Comparison of ENCODE assay signal across 18 mouse cellular contexts in genomic region chr13:73433681-73434535, GRCm38 (mm10). TPM values are rescaled to one million over a fixed set of nuclear protein-coding genes. Genes with fewer than 3 reads are reported as not detected.
A peak's percentile ranks its signal among the peaks of the same experiment; 100 is the strongest.
DNase-seq lines count a peak whose midpoint lies in the region; ATAC-seq and TF ChIP-seq lines count a peak whose summit lies in the region.
"Had no signal": no experiment of that assay in that cellular context is flagged by ENCODE, and none has a peak within 500 bp of the region (broad histone marks: within the 10 kb centered on the region; RNA-seq: fewer than 3 reads in every experiment).

No protein-coding gene starts in this region.

- no peaks in the 10 kb centered on the region for H3K4me1 ChIP-seq in lung, postnatal 0 days (ENCODE audit: insufficient read depth, low read depth, low read length)
- H3K4me1 ChIP-seq in lung, adult 2 months (ENCODE audit: control insufficient read depth, insufficient read depth, low read length) = peaks cover 2% of the 10 kb centered on the region; the same call in 1 of the 2 replicates
- no peaks in the 10 kb centered on the region for H3K4me1 ChIP-seq in stomach, postnatal 0 days (replicated peaks; ENCODE audit: control insufficient read depth, insufficient read depth)
- no peaks in the 10 kb centered on the region for H3K4me1 ChIP-seq in heart, embryonic 11.5 days (ENCODE audit: control insufficient read depth, insufficient read depth, low read length)
- H3K4me1 ChIP-seq: embryonic facial prominence, embryonic 12.5 days; kidney, embryonic 15.5 days; midbrain, embryonic 12.5 days; neural tube, embryonic 15.5 days had no signal

- no peak for TF ChIP-seq EP300 in lung, postnatal 0 days (IDR thresholded peaks at IDR 0.05)
- no peak for TF ChIP-seq EP300 in stomach, postnatal 0 days (optimal IDR thresholded peaks at IDR 0.05)

- no peak overlapping the region for H3K4me2 ChIP-seq in lung, postnatal 0 days (replicated peaks; ENCODE audit: low read depth, low read length)
- H3K4me2 ChIP-seq in stomach, postnatal 0 days (replicated peaks; ENCODE audit: low read depth) = no peak overlapping the region
- H3K4me2 ChIP-seq in heart, embryonic 11.5 days = no peak overlapping the region
- H3K4me2 ChIP-seq: embryonic facial prominence, embryonic 12.5 days; hindbrain, embryonic 13.5 days; kidney, embryonic 15.5 days; limb, embryonic 15.5 days; midbrain, embryonic 12.5 days; neural tube, embryonic 15.5 days had no signal

- no peak overlapping the region for H3K9ac ChIP-seq in lung, postnatal 0 days (replicated peaks; ENCODE audit: low read depth)
- H3K9ac ChIP-seq in stomach, postnatal 0 days (ENCODE audit: low read length) = no peak overlapping the region
- H3K9ac ChIP-seq in heart, embryonic 11.5 days (ENCODE audit: low read depth, low read length) = no peak overlapping the region
- H3K9ac ChIP-seq: embryonic facial prominence, embryonic 12.5 days; forebrain, postnatal 0 days; hindbrain, embryonic 13.5 days; kidney, embryonic 15.5 days; limb, embryonic 15.5 days; midbrain, embryonic 12.5 days; neural tube, embryonic 15.5 days had no signal

- H3K9me3 ChIP-seq in lung, postnatal 0 days (ENCODE audit: low read length) = no peaks in the 10 kb centered on the region
- H3K9me3 ChIP-seq in stomach, postnatal 0 days (ENCODE audit: control insufficient read depth, low read length) = no peaks in the 10 kb centered on the region
- H3K9me3 ChIP-seq in heart, embryonic 11.5 days (replicated peaks; ENCODE audit: control insufficient read depth, low read length) = no peaks in the 10 kb centered on the region
- H3K9me3 ChIP-seq: embryonic facial prominence, embryonic 12.5 days; hindbrain, embryonic 13.5 days; kidney, embryonic 15.5 days; limb, embryonic 15.5 days; midbrain, embryonic 12.5 days; neural tube, embryonic 15.5 days had no signal

- no peaks in the 10 kb centered on the region for H3K27me3 ChIP-seq in lung, postnatal 0 days (replicated peaks; ENCODE audit: insufficient read depth, low read length)
- H3K27me3 ChIP-seq in stomach, postnatal 0 days (ENCODE audit: control insufficient read depth, insufficient read depth, low read length) = no peaks in the 10 kb centered on the region
- no peaks in the 10 kb centered on the region for H3K27me3 ChIP-seq in heart, embryonic 11.5 days (ENCODE audit: control insufficient read depth, insufficient read depth, low read length)
- H3K27me3 ChIP-seq: embryonic facial prominence, embryonic 12.5 days; hindbrain, embryonic 13.5 days; kidney, embryonic 15.5 days; limb, embryonic 15.5 days; midbrain, embryonic 12.5 days; neural tube, embryonic 15.5 days had no signal

- no peak overlapping the region for H3K27ac ChIP-seq in lung, postnatal 0 days (ENCODE audit: low read length)
- no peak overlapping the region for H3K27ac ChIP-seq in stomach, postnatal 0 days (replicated peaks)
- H3K27ac ChIP-seq in heart, embryonic 11.5 days (ENCODE audit: low read depth, low read length) = no peak overlapping the region
- H3K27ac ChIP-seq: embryonic facial prominence, embryonic 12.5 days; hindbrain, embryonic 13.5 days; kidney, embryonic 15.5 days; limb, embryonic 15.5 days; midbrain, embryonic 12.5 days; neural tube, embryonic 15.5 days had no signal

- no peak for TF ChIP-seq POLR2A in lung, adult 2 months (IDR thresholded peaks at IDR 0.05; ENCODE audit: borderline replicate concordance, extremely low read depth, low read depth, low read length)

- peak; percentile 17 for DNase-seq in lung, postnatal 0 days (ENCODE audit: low spot score)
- no peak for DNase-seq in lung, adult 2 months
- DNase-seq in ES-CJ7 (ENCODE audit: low read depth, low spot score) = peak; percentile 19
- DNase-seq in stomach, postnatal 0 days (ENCODE audit: low spot score) = no peak
- DNase-seq in kidney, adult 9 months = no peak
- DNase-seq: adrenal gland, adult 8-10 months; cerebellum, adult 11-12 months; forebrain, postnatal 0 days; right cerebral cortex, postnatal 4 days had no signal

- 60% methylated on average over 15 of the region's 15 CpGs for WGBS in lung, postnatal 0 days
- WGBS in lung, adult 2 months = 51% methylated on average over 15 of the region's 15 CpGs
- WGBS in stomach, postnatal 0 days = 67% methylated on average over 15 of the region's 15 CpGs
- WGBS in heart, embryonic 11.5 days (ENCODE audit: insufficient replicate concordance) = 70% methylated on average over 15 of the region's 15 CpGs

- no peak for ATAC-seq in lung, postnatal 0 days
- ATAC-seq in granulocyte monocyte progenitor cell, adult 5-6 weeks (replicated peaks; ENCODE audit: poor library complexity, severe bottlenecking) = peak; percentile 94
- peak; percentile 83 for ATAC-seq in megakaryocyte progenitor cell, adult 5-6 weeks (replicated peaks; ENCODE audit: poor library complexity)
- ATAC-seq in stomach, postnatal 0 days (ENCODE audit: low FRiP score, low TSS enrichment) = no peak
- no peak for ATAC-seq in heart, embryonic 11.5 days (replicated peaks; ENCODE audit: insufficient number of reproducible peaks, low FRiP score, low TSS enrichment)
- ATAC-seq: forebrain, postnatal 0 days had no signal

- H3K4me3 ChIP-seq in lung, postnatal 0 days (ENCODE audit: low read depth, low read length) = no peak overlapping the region
- no peak overlapping the region for H3K4me3 ChIP-seq in lung, adult 2 months (replicated peaks; ENCODE audit: extremely low read depth, low read depth, low read length)
- H3K4me3 ChIP-seq in stomach, postnatal 0 days (ENCODE audit: low read depth, low read length) = no peak overlapping the region
- H3K4me3 ChIP-seq in heart, embryonic 11.5 days (ENCODE audit: low read depth, low read length) = no peak overlapping the region
- H3K4me3 ChIP-seq: embryonic facial prominence, embryonic 12.5 days; hindbrain, embryonic 13.5 days; kidney, embryonic 15.5 days; limb, embryonic 15.5 days; midbrain, embryonic 12.5 days; neural tube, embryonic 15.5 days had no signal

- H3K36me3 ChIP-seq in lung, postnatal 0 days (ENCODE audit: insufficient read depth, low read length) = no peaks in the 10 kb centered on the region
- no peaks in the 10 kb centered on the region for H3K36me3 ChIP-seq in stomach, postnatal 0 days (ENCODE audit: control insufficient read depth, insufficient read depth, low read length)
- H3K36me3 ChIP-seq in heart, embryonic 11.5 days (ENCODE audit: control insufficient read depth, insufficient read depth, low read length) = no peaks in the 10 kb centered on the region
- H3K36me3 ChIP-seq: embryonic facial prominence, embryonic 12.5 days; hindbrain, embryonic 13.5 days; kidney, embryonic 15.5 days; limb, embryonic 15.5 days; midbrain, embryonic 12.5 days; neural tube, embryonic 15.5 days had no signal

- TF ChIP-seq CTCF in lung, postnatal 0 days (IDR thresholded peaks at IDR 0.05) = no peak
- no peak for TF ChIP-seq CTCF in lung, adult 2 months (IDR thresholded peaks at IDR 0.05; ENCODE audit: insufficient read depth, low read length)
- TF ChIP-seq CTCF in stomach, postnatal 0 days (IDR thresholded peaks at IDR 0.05; ENCODE audit: low read depth) = no peak

RNA-seq across cellular contexts. Expression of gene Lpcat1, which starts 33.1 kb away (rescaled TPM):
- 368 and 414 TPM in 2 replicates for polyA plus RNA-seq in lung, postnatal 0 days (2015; fragmentation: Nextera tagmentation; extraction: Ambion mirVana)
- 408 and 425 TPM in 2 replicates for polyA plus RNA-seq in lung, adult 2 months (2012; rRNA removed)
- 16.0 and 19.0 TPM in 2 replicates for total RNA-seq in granulocyte monocyte progenitor cell, adult 5-6 weeks (2014; fragmentation: Nextera tagmentation)
- total RNA-seq in granulocyte monocyte progenitor cell, adult 5-6 weeks (2017) = 19.8 and 32.3 TPM in 2 replicates
- 12.7 and 13.5 TPM in 2 replicates for total RNA-seq in megakaryocyte progenitor cell, adult 5-6 weeks (2015)
- total RNA-seq in megakaryocyte progenitor cell, adult 5-6 weeks (2017) = 21.6 and 26.5 TPM in 2 replicates
- polyA plus RNA-seq in stomach, postnatal 0 days (2015; fragmentation: Nextera tagmentation; extraction: Ambion mirVana) = 8.5 and 8.6 TPM in 2 replicates
- polyA plus RNA-seq in heart, embryonic 11.5 days (2014; fragmentation: Nextera tagmentation; extraction: Ambion mirVana) = 26.0 and 26.6 TPM in 2 replicates

Comparison
In these comparisons a context has a peak if more than half of its experiments do, and no peak if none do; other contexts are left out.
1. DNase-seq: peak in lung, postnatal 0 days (single experiment) and ES-CJ7 (single experiment); none in lung, adult 2 months (single experiment), stomach, postnatal 0 days (single experiment) and kidney, adult 9 months (single experiment).
2. ATAC-seq: peak in granulocyte monocyte progenitor cell, adult 5-6 weeks (single experiment) and megakaryocyte progenitor cell, adult 5-6 weeks (single experiment); none in lung, postnatal 0 days (single experiment), stomach, postnatal 0 days (single experiment) and heart, embryonic 11.5 days (single experiment).
3. RNA of gene Lpcat1, which starts 33.1 kb away (polyA plus RNA-seq): 408 to 425 TPM in lung, adult 2 months and 368 to 414 TPM in lung, postnatal 0 days; 26.0 to 26.6 TPM in heart, embryonic 11.5 days and 8.5 to 8.6 TPM in stomach, postnatal 0 days; every median in the first group is over 10 times any median in the second.